Mouse (Mus musculus) fat pad, adult 2 months (tissue): ENCODE data around the gene G430095P16Rik.

Experiments used
- DNase-seq: peaks from one replicate; pipeline ENCODE4 v3.0.0-alpha.2; 2011; ENCODE audit warnings: low read depth, low spot score; ENCODE audit errors: extremely low read depth

G430095P16Rik gene

DNA sequence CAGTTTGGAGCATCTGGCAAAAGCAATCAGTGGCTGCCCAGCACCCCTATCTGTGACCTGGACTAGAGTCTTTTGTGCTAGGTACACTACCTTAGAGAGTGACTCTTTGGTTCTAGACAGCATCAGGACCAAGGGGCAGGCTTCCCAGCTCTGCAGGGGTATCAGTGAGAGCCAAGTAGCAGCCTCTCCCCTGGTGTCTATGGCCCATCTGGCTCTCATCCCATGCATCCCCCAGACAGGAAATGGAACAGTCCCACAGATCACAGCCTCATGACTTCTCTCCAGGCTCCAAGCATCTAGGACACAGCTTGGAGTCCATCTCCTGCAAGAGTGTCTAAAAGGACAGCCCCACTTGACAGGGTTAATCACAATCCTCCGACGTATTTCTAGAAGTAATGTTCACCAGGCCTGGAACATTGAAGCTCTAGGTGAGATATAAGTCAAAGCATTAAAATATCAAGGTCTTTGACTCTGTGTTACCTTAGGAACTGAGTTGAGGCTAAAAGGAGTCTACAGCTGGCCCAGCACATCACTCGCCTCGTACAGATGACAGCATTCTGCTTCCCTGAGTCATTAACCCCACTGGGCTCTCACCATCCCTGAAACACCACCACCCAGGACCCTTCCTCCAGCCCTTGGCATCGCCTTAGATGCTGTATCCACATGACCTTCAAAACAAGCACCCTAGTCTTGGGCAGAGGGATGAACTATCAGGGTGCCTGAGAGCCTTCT lies 3.7 kb upstream of the G430095P16Rik start:
- DNase-seq, result no peak

DNA sequence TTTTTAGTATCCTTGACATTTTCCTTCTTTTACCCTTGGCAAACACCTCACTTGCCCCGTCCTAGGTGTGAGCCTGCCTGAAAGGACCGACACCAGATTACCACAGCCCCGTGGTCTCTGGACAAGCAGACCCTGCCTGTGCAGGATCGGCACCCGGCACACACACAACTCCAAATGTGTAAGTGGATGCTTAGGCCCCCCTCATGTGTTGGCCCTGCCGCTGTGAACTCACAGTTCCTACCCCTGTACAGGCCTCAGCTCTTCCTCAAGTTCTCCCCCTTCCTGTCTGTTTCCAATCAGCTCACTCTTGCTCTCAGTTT lies 317 bp upstream of the G430095P16Rik start:
- DNase-seq, result no peak

DNA sequence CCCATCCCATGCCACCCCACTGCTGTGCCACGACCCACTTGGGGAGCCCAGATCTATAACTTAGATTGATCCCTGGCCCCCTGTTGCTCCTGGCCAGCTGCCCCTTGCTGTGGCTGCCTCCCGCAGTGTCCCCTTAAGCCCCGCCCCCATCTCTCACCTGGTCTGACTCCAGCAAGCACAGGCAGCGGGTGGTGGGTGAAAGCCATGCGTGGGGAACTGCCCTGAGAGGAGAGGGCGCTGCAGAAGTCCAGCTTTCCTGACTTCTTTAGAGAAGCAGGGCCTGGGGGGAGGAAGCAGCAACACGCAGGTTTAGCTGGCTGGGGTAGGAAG lies 729 bp downstream of the G430095P16Rik start:
- no peak for DNase-seq

DNA sequence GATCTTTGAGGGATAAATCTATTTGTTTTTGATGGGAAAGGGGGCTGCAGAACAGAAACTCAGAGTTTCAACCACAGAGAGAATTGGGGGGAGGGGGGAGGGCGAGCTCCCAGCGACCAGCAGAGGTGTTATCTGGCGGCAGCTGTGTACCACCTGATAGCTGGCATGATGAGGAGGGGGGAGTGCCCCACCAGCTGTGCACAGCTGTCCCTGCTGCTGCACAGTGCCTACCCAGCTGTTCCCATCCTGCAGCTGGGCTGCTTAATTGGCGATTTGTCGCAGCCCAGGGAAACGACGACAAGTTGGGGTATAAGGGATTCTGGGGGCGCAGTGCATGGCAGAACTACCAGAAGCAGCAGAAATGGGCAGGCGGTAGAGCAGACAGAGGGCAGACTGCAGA lies 1.9 kb downstream of the G430095P16Rik start:
- DNase-seq, result no peak

GRCm38 (mm10) chr8:84725246-84725940 lies 2.6 kb downstream of the G430095P16Rik start:
- DNase-seq, result no peak

DNA sequence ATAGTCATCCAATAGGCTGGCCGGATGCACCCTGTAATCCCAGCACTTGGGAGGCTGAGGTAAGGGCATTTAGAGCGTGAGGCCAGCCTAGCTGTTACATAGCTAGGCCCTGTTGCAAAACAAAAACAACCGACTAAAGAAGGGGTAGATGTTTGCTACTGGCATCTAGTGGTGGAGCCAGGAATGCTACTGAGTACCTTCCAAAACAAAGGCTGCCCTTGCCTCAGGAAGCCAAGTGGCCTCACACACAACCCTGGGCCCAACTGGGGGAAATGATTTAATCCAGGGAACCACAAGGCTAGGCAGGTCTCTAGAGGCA lies 3.1 kb downstream of the G430095P16Rik start:
- DNase-seq, result no peak

DNA sequence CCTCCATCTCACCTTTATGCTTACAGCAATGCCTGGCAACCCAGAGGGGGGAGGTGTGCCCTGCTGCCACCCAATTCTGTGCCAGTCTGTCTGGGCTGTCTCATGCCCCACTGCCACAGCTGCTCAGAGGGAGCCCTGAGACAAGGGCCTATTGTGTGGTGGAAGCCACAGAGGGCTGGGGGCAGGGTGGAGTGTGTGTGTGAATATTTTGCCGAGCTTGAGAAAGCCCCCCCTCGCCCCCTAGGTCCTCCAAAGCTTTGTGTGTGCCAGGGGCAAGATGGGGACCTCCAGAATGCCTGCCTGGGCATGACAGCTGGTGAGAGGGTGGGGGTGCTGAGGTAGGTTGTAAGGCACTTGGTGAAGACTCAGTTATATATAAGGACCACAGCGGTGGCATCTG lies 5.7 kb downstream of the G430095P16Rik start:
- DNase-seq, result no peak

GRCm38 (mm10) chr8:84729921-84730362 lies 7.1 kb downstream of the G430095P16Rik start:
- no peak for DNase-seq

DNA sequence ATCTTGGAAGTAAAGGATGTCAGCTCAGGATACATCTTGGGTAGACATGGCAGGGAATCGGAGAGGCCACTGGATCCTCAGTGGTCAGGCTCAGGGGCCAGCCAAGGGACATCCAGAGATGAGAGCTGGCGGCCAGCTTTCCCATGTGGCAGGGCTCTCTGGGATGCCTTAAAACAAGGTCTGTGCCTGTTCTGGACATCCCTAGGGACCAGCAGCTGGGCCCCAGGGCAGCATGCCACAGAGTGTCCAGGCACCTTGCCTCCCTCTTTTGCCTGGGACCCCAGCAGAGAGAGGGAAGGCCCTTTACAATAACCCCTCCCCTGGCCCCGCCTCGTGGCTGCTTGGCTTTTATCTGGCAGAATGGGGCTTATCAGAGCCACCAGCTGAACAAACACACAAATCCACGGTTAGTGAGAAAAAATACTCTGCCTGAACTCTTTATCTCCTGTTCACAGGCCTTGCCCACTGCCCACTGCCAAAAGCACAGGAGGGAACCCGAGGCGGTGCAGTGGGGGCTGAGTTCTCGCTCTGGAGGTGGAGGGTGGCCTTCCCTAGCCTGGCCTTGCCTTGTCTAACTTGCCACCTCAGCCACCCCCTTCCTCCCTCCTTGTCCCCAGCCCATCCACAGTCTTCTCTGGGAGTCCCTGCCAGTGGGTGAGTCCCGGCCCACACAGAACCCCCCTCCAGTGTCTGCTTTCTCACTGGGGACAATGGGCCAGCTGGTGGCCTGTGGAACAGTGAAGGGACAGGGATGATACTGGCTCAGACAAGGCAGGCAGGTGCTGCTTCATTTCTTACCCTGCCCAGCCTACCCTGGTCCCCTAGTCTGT lies 7.9 kb downstream of the G430095P16Rik start:
- DNase-seq, result no peak

DNA sequence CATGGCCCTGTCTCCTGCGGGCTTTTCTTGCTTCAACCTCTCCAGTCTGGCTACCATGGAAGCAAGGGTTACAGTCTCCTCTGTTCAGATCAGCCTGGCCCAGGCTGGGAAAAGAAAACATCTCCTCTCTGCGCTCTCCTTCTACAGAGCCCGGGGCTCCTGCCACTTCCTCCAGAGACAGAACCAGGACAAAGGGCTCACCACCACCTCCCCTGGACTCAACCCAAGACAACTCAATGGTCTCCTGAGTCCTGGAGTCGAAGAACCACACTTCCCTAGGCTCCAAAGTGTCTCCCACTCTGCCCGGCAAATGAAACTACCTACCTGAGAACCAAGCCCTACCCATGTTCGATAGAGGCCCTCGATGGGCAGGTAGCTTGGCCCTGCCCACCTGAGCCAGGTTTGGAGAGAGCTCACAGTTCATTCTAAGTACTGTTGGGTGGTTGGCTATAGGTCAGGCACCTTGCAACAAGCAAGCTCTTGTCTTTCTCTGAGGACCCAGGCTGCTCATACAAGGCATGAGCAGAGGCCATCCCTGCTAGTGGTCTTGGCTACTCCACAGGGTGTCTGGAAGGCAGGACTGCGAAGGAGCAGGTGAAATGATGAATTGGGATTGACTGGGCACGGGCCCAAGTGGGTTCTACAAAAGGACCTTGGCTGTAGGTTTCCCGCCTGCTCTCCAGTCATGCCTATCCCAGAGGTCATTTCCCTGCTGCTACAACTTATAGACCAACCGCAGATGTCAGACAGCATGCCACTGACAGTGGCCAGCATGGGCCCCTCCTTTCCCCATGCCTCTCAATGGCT lies 8.8 kb downstream of the G430095P16Rik start:
- DNase-seq, result no peak

- no peak for DNase-seq
Measured at GRCm38 (mm10) chr8:84732545-84732944, 9.7 kb downstream of the G430095P16Rik start.

GRCm38 (mm10) chr8:84732996-84733395 lies 10.2 kb downstream of the G430095P16Rik start:
- DNase-seq, result no peak

GRCm38 (mm10) chr8:84733959-84734358 lies 11.2 kb downstream of the G430095P16Rik start:
- DNase-seq, result no peak

DNA sequence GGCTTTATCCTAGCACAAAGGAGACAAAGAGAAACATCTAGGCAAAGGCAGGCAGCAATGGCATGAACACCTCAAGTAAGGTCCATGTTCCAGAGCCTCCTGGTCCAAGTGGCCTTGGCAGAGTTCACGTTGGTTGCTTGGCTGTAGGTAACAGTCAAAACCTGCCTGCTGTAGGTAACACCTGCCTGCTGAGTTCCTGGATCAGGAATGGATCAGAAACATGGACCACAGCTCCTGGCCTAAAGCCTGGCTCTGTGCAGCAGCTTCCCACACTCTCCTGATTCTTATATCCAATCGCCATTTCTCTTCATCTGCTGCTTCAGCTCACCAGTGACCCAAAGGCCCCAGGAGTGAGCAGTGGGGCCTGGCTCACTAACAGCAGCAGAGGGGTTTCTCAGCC lies 11.9 kb downstream of the G430095P16Rik start:
- no peak for DNase-seq

DNA sequence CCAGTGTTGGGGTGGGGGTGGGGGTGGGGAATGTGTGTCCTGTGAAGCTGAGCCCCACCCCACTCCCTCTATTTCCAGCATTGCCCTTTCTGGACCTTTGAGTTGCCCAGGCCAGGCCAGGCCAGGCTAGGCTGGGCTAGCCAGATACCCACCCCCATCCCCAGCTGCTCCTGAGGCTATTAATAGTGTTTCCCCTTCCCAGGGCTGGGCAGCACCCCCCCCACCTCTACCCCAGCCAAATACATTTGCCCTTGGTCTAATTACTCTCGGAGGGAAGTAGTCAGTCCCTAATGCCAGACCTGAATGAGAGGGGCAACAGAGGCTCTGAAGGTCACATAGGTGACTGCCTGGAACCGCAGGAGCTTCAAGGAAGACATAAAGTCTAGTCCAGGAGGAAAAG lies 12.8 kb downstream of the G430095P16Rik start:
- DNase-seq, result no peak

DNA sequence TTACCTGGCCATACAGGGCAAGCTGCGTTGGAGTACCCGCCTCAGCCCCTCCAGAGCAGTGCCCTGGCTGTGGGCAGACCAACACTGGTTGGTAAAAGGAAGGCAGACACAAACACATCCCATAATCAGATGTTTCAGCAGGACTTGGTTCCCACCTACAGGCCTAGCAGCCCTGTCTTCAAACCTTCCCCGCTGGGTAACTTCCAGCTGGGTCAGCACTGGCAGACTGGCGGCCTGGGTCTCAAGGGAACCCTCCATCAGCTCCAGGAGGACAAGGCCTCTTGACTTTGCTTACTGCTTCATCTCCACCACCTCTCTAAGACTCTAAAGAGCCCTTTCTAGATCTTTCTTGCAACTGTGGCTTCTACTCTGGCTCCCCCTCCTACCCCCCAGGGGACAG lies 13.7 kb downstream of the G430095P16Rik start:
- no peak for DNase-seq

GRCm38 (mm10) chr8:84737608-84738007 lies 14.8 kb downstream of the G430095P16Rik start:
- DNase-seq, result no peak

- DNase-seq, result no peak
Measured at GRCm38 (mm10) chr8:84738266-84738665, 15.5 kb downstream of the G430095P16Rik start.

- no peak for DNase-seq
Measured at GRCm38 (mm10) chr8:84738715-84739400, 16.1 kb downstream of the G430095P16Rik start.

DNA sequence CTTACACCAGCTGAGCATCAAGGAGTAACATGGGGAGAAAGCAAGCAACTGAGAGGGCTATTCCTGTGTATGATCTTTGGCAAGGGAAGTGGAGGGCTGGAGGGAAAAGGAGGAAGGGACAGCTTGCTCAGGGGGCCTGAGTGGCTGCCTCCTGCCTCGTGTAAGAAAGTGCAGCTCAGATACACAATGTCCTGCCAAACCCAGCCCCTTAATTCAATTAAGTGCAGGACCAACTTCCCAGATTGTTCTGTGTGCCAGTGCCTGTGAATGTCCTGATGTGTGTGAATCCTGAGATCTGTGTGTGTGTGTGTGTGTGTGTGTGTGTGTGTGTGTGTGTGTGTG lies 16.6 kb downstream of the G430095P16Rik start:
- DNase-seq, result no peak
